Mouse (Mus musculus): Measurements from ENCODE around the gene Tom1l2.
A peak's percentile ranks its signal among the peaks of the same experiment; 100 is the strongest.

DNA sequence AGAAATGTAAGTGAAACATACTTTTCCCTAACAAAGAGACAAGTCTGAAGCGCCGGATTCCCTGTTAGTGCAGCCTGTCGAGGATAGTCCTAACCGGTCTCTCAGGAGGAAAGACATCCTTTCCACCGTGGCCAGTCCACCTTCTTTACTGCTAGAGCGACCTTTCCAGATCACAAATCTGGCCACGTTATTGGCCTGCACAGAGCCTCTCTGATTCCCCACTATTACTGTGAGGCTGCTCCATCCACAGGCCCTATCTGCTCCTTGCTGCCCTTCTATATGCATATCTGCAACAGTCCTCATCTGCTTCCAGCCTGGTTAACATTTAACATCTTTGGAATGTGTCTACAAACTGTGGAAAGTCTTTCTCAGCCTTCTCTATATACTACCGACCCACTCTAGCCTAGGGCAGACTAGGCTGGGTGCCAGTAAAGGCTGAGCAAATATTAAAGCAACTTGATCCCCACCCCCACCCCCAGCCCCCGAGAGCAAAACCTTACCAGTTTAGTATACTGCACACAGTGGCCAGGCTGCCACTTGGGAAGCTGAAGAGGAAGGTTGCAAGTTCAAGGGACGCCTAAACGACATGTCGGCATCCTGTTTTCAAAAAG lies 44.1 kb downstream of the Tom1l2 start:
- TF ChIP-seq CTCF (IDR thresholded peaks at IDR 0.05) (no peak), EP300 (IDR thresholded peaks at IDR 0.05) (peak; percentile 43; the same call in 1 of the 2 replicates)
